39 mouse cellular contexts compared by ENCODE assay signal in genomic region chr17:9691251-9691650, GRCm38 (mm10). TPM values are rescaled to one million over a fixed set of nuclear protein-coding genes. Genes with fewer than 3 reads are reported as not detected.
"Had no signal": no experiment of that assay in that cellular context is flagged by ENCODE, and none has a peak within 500 bp of the region (broad histone marks: within the 10 kb centered on the region; RNA-seq: fewer than 3 reads in every experiment).

No protein-coding gene starts in this region.

- ATAC-seq: hindbrain, embryonic 16.5 days; inflammation-experienced regulatory T-cells, adult 6 months; intestine, embryonic 15.5 days; intestine, postnatal 0 days; liver, embryonic 12.5 days had no signal

- H3K27ac ChIP-seq: gastrocnemius, adult 2 months; hindbrain, embryonic 10.5 days; hindbrain, embryonic 12.5 days; hindbrain, embryonic 14.5 days; intestine, embryonic 15.5 days; layer of hippocampus, adult 2 months; left cerebral cortex, adult 2 months; limb, embryonic 13.5 days; limb, embryonic 15.5 days; liver, embryonic 12.5 days; liver, embryonic 14.5 days had no signal

- H3K4me3 ChIP-seq: gastrocnemius, adult 2 months; hindbrain, embryonic 10.5 days; hindbrain, embryonic 12.5 days; intestine, embryonic 15.5 days; layer of hippocampus, adult 2 months; left cerebral cortex, adult 2 months; limb, embryonic 13.5 days; limb, embryonic 15.5 days; liver, embryonic 12.5 days had no signal

- H3K9ac ChIP-seq: hindbrain, embryonic 12.5 days; hindbrain, embryonic 14.5 days; intestine, embryonic 15.5 days; limb, embryonic 13.5 days; limb, embryonic 15.5 days; liver, embryonic 12.5 days; liver, embryonic 14.5 days had no signal

- H3K9me3 ChIP-seq: hindbrain, embryonic 10.5 days; hindbrain, embryonic 12.5 days; intestine, embryonic 15.5 days; limb, embryonic 13.5 days; limb, embryonic 15.5 days; liver, embryonic 12.5 days had no signal

- H3K36me3 ChIP-seq: hindbrain, embryonic 10.5 days; hindbrain, embryonic 12.5 days; intestine, embryonic 15.5 days; limb, embryonic 13.5 days; limb, embryonic 15.5 days; liver, embryonic 12.5 days had no signal

- H3K4me1 ChIP-seq: hindbrain, embryonic 12.5 days; intestine, embryonic 15.5 days; limb, embryonic 13.5 days; limb, embryonic 15.5 days; liver, embryonic 12.5 days had no signal

- H3K4me2 ChIP-seq: heart, embryonic 11.5 days; hindbrain, embryonic 12.5 days; hindbrain, embryonic 14.5 days; intestine, embryonic 15.5 days; limb, embryonic 13.5 days; limb, embryonic 15.5 days; liver, embryonic 12.5 days had no signal

- DNase-seq: gastrocnemius, adult 2 months; gastrocnemius, postnatal 10 days; gastrocnemius, postnatal 25 days; heart, adult 18-20 months; heart, postnatal 10 days; heart, postnatal 4 days; kidney, adult 18-20 months; kidney, adult 8-10 months; kidney, postnatal 10 days; kidney, postnatal 25 days; kidney, postnatal 4 days; left cerebral cortex, postnatal 4 days had no signal

- H3K27me3 ChIP-seq: hindbrain, embryonic 12.5 days; intestine, embryonic 15.5 days; limb, embryonic 13.5 days; limb, embryonic 15.5 days; liver, embryonic 12.5 days had no signal

RNA-seq across cellular contexts. Expression of gene Pabpc6, which starts 21.7 kb away (rescaled TPM):
- total RNA-seq: gastrocnemius, adult 2 months; gastrocnemius, postnatal 10 days; gastrocnemius, postnatal 25 days; gastrocnemius, postnatal 4 days; granulocyte monocyte progenitor cell, adult 5-6 weeks; heart, adult 18-20 months; heart, adult 8-10 months; heart, postnatal 10 days; heart, postnatal 25 days; heart, postnatal 4 days; layer of hippocampus, adult 2 months; layer of hippocampus, postnatal 10 days; layer of hippocampus, postnatal 25 days; left cerebral cortex, adult 2 months; left cerebral cortex, postnatal 14 days; left cerebral cortex, postnatal 4 days; liver, adult 2 months had no signal
- polyA plus RNA-seq: heart, embryonic 11.5 days; heart, embryonic 14.5 days; heart, embryonic 16.5 days; hindbrain, embryonic 10.5 days; hindbrain, embryonic 12.5 days; hindbrain, embryonic 14.5 days; hindbrain, embryonic 16.5 days; inflammation-experienced regulatory T-cells, adult 6 months; intestine, embryonic 15.5 days; intestine, postnatal 0 days; kidney, embryonic 14.5 days; kidney, embryonic 16.5 days; limb, embryonic 11.5 days; limb, embryonic 13.5 days; limb, embryonic 15.5 days; liver, adult 2 months; liver, embryonic 12.5 days; liver, embryonic 14.5 days had no signal
